Mouse (Mus musculus) kidney, adult 2 months (tissue): Measurements from ENCODE around the gene Dscam. TPM values are rescaled to one million over a fixed set of nuclear protein-coding genes. Genes with fewer than 3 reads are reported as not detected.
A peak's percentile ranks its signal among the peaks of the same experiment; 100 is the strongest.

Experiments
- DNase-seq: peaks from one replicate; pipeline ENCODE4 v3.0.0; 2021
- H3K27ac ChIP-seq: fragments of 200-500 bp; 2 replicates; pipeline ENCODE4 v1.5.1; 2012; ENCODE audit warnings: low read depth, low read length, control low read depth, inconsistent platforms; ENCODE audit not compliant: insufficient read depth
- H3K27me3 ChIP-seq: fragments of 200-500 bp; replicated peaks from 2 replicates; pipeline ENCODE4 v1.6.1; 2012; ENCODE audit warnings: mild to moderate bottlenecking, moderate library complexity, low read length, inconsistent platforms; ENCODE audit not compliant: control insufficient read depth, insufficient read depth
- H3K36me3 ChIP-seq: fragments of 200-500 bp; 2 replicates; pipeline ENCODE4 v1.6.1; 2012; ENCODE audit warnings: mild to moderate bottlenecking, moderate library complexity, low read length, inconsistent platforms; ENCODE audit not compliant: control insufficient read depth, insufficient read depth
- H3K4me1 ChIP-seq: fragments of 200-500 bp; 2 replicates; pipeline ENCODE4 v1.6.1; 2011; ENCODE audit warnings: low read length; ENCODE audit not compliant: control insufficient read depth, insufficient read depth
- H3K4me3 ChIP-seq: fragments of 200-500 bp; 2 replicates; pipeline ENCODE4 v1.5.1; 2011; ENCODE audit warnings: mild to moderate bottlenecking, low read depth, low read length, control low read depth; ENCODE audit not compliant: insufficient read depth
- CTCF ChIP-seq: fragments of 200-500 bp; conservative IDR thresholded peaks from 2 replicates; pipeline ENCODE4 v1.5.1; 2011; ENCODE audit warnings: low read depth, mild to moderate bottlenecking, control low read depth, low read length, moderate library complexity, mixed read lengths; ENCODE audit not compliant: insufficient read depth, insufficient read length
- POLR2A ChIP-seq: fragments of 200-500 bp; IDR thresholded peaks from one replicate; pipeline ENCODE4 v1.6.1; 2011; ENCODE audit warnings: low read depth, low read length, control low read depth
- WGBS: fragments of 180-500 bp; shearing (Covaris S2); methylation state at CpG from one replicate; pipeline ENCODE4 v1.1.7; 2018; 5-methylcytosine and 5-hydroxymethylcytosine counted together
- polyA plus RNA-seq: library from polyadenylated mRNA; depleted of rRNA; stranded (reverse); fragments of >200 nt; gene quantifications from 2 replicates; pipeline ENCODE4 v1.2.3, GENCODE M21; 2012

Gene Dscam
- polyA plus RNA-seq, 1 experiment = 0.06 TPM

DNA sequence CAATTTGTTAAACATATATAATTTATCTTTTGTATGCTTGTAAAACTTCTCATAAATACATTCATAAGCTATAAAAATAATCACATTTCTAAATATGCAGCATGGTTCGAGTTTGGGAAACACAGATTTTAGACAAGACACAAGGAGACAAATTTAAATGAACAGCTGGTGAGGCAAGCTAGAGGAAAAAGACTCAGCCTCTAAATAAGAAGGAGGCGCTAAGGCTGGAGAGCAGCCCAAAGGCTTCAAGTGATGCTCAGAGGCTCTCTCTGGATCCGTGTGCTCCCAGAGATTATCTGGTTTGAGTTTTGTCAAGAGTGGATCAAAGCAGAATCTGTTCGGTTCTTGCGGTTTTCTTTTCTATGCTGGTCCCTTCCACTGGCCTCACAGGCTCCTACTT is 594.7 kb downstream of the Dscam start:
- TF ChIP-seq POLR2A = no peak
- no peak for TF ChIP-seq CTCF
- WGBS = 91% methylated on average over 5 of the region's 5 CpGs
- no peaks in the 10 kb centered on the region for H3K36me3 ChIP-seq
- H3K27ac ChIP-seq = no peak overlapping the region
- H3K4me1 ChIP-seq = no peaks in the 10 kb centered on the region
- no peaks in the 10 kb centered on the region for H3K27me3 ChIP-seq
- no peak for DNase-seq
- H3K4me3 ChIP-seq = no peak overlapping the region

DNA sequence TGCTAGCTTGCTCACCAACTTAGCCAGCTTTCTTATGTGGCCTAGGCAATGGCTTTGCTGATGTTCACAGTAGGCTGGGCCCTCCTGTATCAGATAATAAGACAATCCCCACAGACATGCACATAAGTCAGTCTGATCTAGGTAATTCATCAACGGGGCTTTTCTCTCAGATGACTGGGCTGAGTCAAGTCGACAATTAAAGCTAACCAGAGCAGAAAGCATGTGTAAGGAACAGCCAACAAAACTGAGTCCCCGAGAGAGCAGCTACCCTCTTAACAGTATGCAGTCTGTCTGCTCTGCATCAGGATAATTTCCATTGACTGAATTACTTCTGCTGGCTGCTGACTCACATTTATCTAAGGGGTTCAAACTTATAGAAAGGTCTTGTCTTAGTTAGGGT is 603.1 kb downstream of the Dscam start:
- H3K27me3 ChIP-seq = no peaks in the 10 kb centered on the region
- no peak for TF ChIP-seq CTCF
- TF ChIP-seq POLR2A = no peak
- 47% methylated on average over 3 of the region's 3 CpGs for WGBS
- DNase-seq = no peak
- H3K36me3 ChIP-seq = no peaks in the 10 kb centered on the region
- no peaks in the 10 kb centered on the region for H3K4me1 ChIP-seq
- H3K4me3 ChIP-seq = no peak overlapping the region
- no peak overlapping the region for H3K27ac ChIP-seq

DNA sequence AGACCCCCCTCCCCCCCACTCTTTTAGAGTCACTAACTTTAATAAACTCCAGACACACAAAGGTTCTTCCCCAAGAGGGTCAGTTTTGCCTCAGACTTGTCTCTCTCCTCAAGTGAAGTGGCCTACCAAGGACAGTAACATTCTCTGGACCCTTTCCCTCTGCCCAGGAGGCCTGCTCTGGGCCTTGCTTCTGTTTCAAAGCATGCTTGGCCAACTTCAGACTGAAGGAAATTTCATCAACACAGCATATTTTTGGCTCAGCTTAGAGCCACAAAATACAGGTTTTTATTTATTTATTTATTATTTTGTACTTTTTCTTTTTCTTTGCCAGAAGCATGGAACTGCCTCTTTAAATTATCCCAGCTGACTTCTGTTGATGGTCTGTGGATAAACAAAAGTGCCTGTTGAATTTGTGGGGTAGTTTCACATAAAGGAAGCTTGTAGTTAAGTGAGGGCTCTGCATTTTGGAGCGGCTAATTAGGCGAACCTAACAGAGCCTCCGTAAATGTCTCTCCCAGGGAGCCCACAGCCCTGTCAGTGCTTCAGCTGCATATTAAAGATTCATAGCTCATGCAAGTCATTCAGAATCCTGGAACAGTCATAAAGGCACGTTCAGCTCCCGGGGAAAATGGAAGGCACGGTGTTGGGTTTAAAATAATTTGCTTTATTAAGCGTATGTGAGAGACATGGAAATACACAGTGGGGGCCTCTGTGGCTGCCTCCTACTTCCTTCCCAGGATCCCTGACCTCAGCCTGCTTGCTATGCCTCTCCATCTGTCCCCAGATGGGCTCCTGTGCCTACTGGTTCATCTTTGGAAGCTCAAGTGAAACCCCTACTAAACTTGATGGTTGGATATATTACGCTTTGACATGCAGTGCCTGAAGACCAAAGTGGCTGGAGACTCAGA is 606.9 kb downstream of the Dscam start:
- no peak overlapping the region for H3K4me3 ChIP-seq
- H3K27me3 ChIP-seq = no peaks in the 10 kb centered on the region
- WGBS = 72% methylated on average over 8 of the region's 8 CpGs

DNA sequence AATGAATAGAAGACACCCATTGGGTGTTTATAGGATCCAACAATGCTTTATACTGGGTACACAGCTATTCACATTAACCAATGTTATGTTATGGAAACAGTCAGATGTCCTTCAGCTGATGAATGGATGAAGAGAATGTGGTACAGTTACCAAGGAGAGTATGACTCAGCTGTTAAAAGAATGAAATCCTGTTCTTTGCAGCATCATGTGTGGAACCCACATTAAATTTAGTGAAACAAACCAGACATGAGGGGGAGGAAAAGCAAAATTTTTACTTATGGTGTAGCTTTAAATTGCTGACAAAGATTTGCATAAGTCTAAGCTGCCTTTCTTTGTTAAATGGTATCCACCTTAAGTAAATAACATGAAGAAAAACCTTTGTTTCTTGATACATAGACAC is 610.8 kb downstream of the Dscam start:
- no peak overlapping the region for H3K4me3 ChIP-seq
- H3K27ac ChIP-seq = no peak overlapping the region
- H3K4me1 ChIP-seq = no peaks in the 10 kb centered on the region
- no peaks in the 10 kb centered on the region for H3K36me3 ChIP-seq
- no peak for DNase-seq
- TF ChIP-seq POLR2A (no peak), CTCF (no peak)
- no peaks in the 10 kb centered on the region for H3K27me3 ChIP-seq

More for the DNA sequence above, 606.9 kb downstream of the Dscam start:
- TF ChIP-seq POLR2A (no peak), CTCF (no peak)
- Histone ChIP-seq H3K27ac (no peak overlapping the region), H3K36me3 (no peaks in the 10 kb centered on the region), H3K4me1 (no peaks in the 10 kb centered on the region)
- no peak for DNase-seq

DNA sequence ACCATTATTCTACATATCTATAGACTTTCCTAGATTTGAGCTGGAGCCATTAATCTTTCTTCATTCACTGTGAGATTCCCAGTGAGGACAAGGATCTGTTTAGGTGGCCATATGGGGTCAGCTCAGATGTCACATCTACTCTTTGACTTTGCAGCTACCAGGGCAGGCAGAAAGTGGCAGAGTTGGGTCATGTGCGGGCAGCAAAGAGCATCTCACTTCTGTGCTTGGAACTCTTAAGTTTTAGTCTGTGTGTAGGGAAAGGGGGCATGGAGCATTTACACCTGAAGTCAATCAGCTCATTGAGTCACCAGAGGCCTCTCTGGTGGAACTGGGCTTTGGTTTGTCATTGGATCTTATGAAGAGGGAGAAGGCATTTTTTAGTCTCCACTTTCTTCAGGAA is 612.2 kb downstream of the Dscam start:
- WGBS = 88% methylated on average over 1 of the region's 1 CpGs
- Histone ChIP-seq H3K27ac (no peak overlapping the region), H3K4me3 (no peak overlapping the region), H3K27me3 (no peaks in the 10 kb centered on the region), H3K4me1 (no peaks in the 10 kb centered on the region), H3K36me3 (no peaks in the 10 kb centered on the region)
- TF ChIP-seq POLR2A = no peak
- TF ChIP-seq CTCF = no peak
- DNase-seq = no peak

DNA sequence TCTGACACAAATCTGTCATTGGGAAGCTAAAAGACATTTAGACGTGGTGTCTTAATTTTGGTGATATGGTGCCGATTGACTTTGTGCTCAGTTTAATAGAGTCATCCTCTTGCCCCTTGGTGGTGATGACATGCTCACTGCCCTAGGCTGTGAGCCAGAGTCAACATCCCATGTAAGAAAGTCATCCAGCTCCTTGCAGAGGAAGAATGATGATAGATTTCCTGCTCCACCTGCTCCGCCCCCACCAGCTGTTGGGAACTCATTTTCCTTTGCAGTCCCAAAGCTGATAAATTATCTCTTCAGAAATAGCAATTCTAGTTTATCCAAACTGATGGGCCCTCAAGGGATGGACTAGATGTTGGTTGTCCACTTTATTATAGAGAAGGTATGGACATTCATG is 613.9 kb downstream of the Dscam start:
- WGBS = 54% methylated on average over 3 of the region's 3 CpGs
- H3K36me3 ChIP-seq = no peaks in the 10 kb centered on the region
- H3K27ac ChIP-seq = no peak overlapping the region
- DNase-seq = peak; percentile 25
- H3K4me3 ChIP-seq = no peak overlapping the region
- H3K4me1 ChIP-seq = no peaks in the 10 kb centered on the region
- TF ChIP-seq POLR2A (no peak), CTCF (no peak)
- H3K27me3 ChIP-seq = no peaks in the 10 kb centered on the region

DNA sequence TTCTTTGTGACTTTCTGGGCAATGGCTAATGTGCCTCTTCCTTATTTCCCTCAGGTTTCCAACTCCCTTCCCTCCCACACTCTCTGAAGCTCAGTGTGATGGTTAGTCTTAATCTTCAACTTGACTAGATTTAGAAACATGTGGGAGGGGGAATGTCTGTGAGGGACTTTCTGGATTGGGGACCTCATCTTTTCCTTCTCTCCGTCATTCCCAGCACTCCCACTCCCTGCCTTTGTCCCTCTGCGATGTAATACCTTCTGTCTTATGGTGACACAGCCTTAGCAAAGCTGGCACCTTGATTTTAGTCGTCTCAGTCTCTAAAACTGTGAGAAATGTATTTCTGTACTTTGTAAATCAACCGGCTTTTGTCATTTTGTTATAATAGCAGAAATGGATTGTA is 615.1 kb downstream of the Dscam start:
- Histone ChIP-seq H3K36me3 (no peaks in the 10 kb centered on the region), H3K4me1 (no peaks in the 10 kb centered on the region), H3K4me3 (no peak overlapping the region), H3K27me3 (no peaks in the 10 kb centered on the region), H3K27ac (no peak overlapping the region)
- WGBS = 80% methylated on average over 4 of the region's 4 CpGs
- no peak for TF ChIP-seq CTCF
- no peak for TF ChIP-seq POLR2A
- no peak for DNase-seq

DNA sequence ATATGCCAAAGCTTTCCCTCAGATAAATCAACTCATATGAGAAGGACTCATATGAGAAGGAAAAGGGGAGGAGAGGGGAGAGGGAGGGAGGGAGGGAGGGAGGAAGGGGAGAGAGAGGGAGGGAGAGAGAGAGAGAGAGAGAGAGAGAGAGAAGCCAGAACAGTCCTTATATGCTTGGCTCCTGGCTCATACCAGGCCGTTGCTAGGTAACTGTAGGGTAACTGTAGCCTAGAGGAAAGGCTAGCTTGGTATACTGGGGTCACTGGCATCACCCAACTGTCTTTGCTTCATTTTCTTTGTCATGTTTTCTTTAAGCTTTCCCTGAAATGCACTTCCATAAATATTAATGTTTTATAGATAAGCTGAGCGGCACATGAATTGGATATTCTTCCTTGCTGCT is 617.9 kb downstream of the Dscam start:
- Histone ChIP-seq H3K4me3 (no peak overlapping the region), H3K4me1 (no peaks in the 10 kb centered on the region), H3K36me3 (no peaks in the 10 kb centered on the region), H3K27ac (no peak overlapping the region), H3K27me3 (no peaks in the 10 kb centered on the region)
- 78% methylated on average over 2 of the region's 2 CpGs for WGBS
- no peak for DNase-seq
- TF ChIP-seq POLR2A (no peak), CTCF (no peak)
